Mouse (Mus musculus) heart, embryonic 11.5 days (tissue): ENCODE results near the gene Kdm1b. TPM values are rescaled to one million over a fixed set of nuclear protein-coding genes. Genes with fewer than 3 reads are reported as not detected.

Experiments used
- ATAC-seq: fragments of 200-750 bp; cut with Nextera tagmentation; replicated peaks from 2 replicates; pipeline ENCODE4 v1.8.0; 2017; ENCODE audit warnings: moderate library complexity; ENCODE audit not compliant: insufficient number of reproducible peaks, low FRiP score, low TSS enrichment
- H3K27ac ChIP-seq: fragments of 300-500 bp; sonication (generic); 2 replicates; pipeline ENCODE4 v1.5.1; 2014; ENCODE audit warnings: mild to moderate bottlenecking, low read depth, low read length
- H3K27me3 ChIP-seq: fragments of 300-500 bp; sonication (generic); 2 replicates; pipeline ENCODE4 v1.6.1; 2014; ENCODE audit warnings: mild to moderate bottlenecking, low read length, mixed read lengths; ENCODE audit not compliant: control insufficient read depth, insufficient read depth
- H3K36me3 ChIP-seq: fragments of 300-500 bp; sonication (generic); 2 replicates; pipeline ENCODE4 v1.6.1; 2014; ENCODE audit warnings: mild to moderate bottlenecking, low read length, moderate library complexity, mixed read lengths; ENCODE audit not compliant: control insufficient read depth, insufficient read depth
- H3K4me1 ChIP-seq: fragments of 300-500 bp; sonication (generic); 2 replicates; pipeline ENCODE4 v1.6.1; 2014; ENCODE audit warnings: low read length; ENCODE audit not compliant: control insufficient read depth, insufficient read depth
- H3K4me2 ChIP-seq: fragments of 300-500 bp; sonication (generic); 2 replicates; pipeline ENCODE4 v1.6.1; 2014; ENCODE audit warnings: mild to moderate bottlenecking, moderate library complexity
- H3K4me3 ChIP-seq: fragments of 300-500 bp; sonication (generic); 2 replicates; pipeline ENCODE4 v1.5.1; 2014; ENCODE audit warnings: low read depth, low read length
- H3K9ac ChIP-seq: fragments of 300-500 bp; sonication (generic); 2 replicates; pipeline ENCODE4 v1.6.1; 2014; ENCODE audit warnings: mild to moderate bottlenecking, low read depth, low read length, moderate library complexity
- H3K9me3 ChIP-seq: fragments of 300-500 bp; sonication (generic); replicated peaks from 2 replicates; pipeline ENCODE4 v1.6.1; 2016; ENCODE audit warnings: low read length; ENCODE audit not compliant: control insufficient read depth
- WGBS: fragments of 180-500 bp; shearing (Covaris S2); extraction: QIAGEN DNeasy Blood & Tissue Kit; methylation state at CpG from one replicate; pipeline ENCODE4 v1.1.7; 2014; ENCODE audit not compliant: insufficient replicate concordance; 5-methylcytosine and 5-hydroxymethylcytosine counted together
- polyA plus RNA-seq: library from polyadenylated mRNA; unstranded; fragments of >200 nt; fragmentation: Nextera tagmentation; extraction: Ambion mirVana; gene quantifications from 2 replicates; pipeline ENCODE4 v1.2.1, GENCODE M21; 2014

Kdm1b gene
- polyA plus RNA-seq, 1 experiment from 2014 or later: 6.5 TPM

DNA sequence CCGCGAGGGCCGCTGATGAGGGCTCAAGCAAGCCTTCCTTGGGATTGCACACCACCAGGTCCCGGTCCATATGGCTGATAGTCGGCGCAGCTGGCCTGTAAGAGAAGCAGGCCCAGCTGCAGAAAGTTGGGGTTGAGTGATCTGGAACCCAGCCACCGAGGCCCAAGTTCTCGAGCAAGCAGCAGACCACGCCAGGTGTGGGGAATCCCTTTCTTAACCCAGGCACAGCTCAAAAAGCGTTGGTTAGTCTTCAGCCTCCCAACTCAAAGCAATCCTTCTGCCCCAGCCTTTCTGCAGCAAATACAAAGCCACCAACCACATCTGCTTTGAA is 1.3 kb downstream of the Kdm1b start, which contains the start of gene Tpmt:
Gene Tpmt (minus strand): TSS at position 121 of the 331 bp plus-strand sequence.
- no peaks in the 10 kb centered on the region for H3K9me3 ChIP-seq
- H3K9ac ChIP-seq: peak within 1 kb of the TSS; percentile 85
- 20% methylated on average over 10 of the region's 10 CpGs for WGBS
- H3K27ac ChIP-seq: no peak within 1 kb of the TSS
- H3K4me3 ChIP-seq: peak within 1 kb of the TSS; percentile 90
- peak within 1 kb of the TSS; percentile 100 for H3K4me2 ChIP-seq
- no peaks in the 10 kb centered on the region for H3K36me3 ChIP-seq
- ATAC-seq: no peak
- peaks cover 7% of the 10 kb centered on the region for H3K4me1 ChIP-seq
- no peaks in the 10 kb centered on the region for H3K27me3 ChIP-seq

- H3K9ac ChIP-seq: no peak overlapping the region
- H3K4me1 ChIP-seq: peaks cover 15% of the 10 kb centered on the region
- no peak overlapping the region for H3K4me3 ChIP-seq
- H3K27ac ChIP-seq: no peak overlapping the region
- H3K27me3 ChIP-seq: no peaks in the 10 kb centered on the region
- ATAC-seq: no peak
- no peak overlapping the region for H3K4me2 ChIP-seq
- H3K9me3 ChIP-seq: no peaks in the 10 kb centered on the region
- 82% methylated on average over 4 of the region's 4 CpGs for WGBS
- H3K36me3 ChIP-seq: no peaks in the 10 kb centered on the region
Measured at GRCm38 (mm10) chr13:47047996-47048395, 4.7 kb downstream of the Kdm1b start.

- 38% methylated on average over 4 of the region's 4 CpGs for WGBS
- Histone ChIP-seq H3K27me3 (no peaks in the 10 kb centered on the region), H3K36me3 (no peaks in the 10 kb centered on the region), H3K9ac (no peak overlapping the region), H3K4me1 (peaks cover 8% of the 10 kb centered on the region), H3K4me3 (no peak overlapping the region), H3K27ac (no peak overlapping the region), H3K4me2 (no peak overlapping the region), H3K9me3 (no peaks in the 10 kb centered on the region)
- no peak for ATAC-seq
Measured at GRCm38 (mm10) chr13:47050009-47050408, 6.7 kb downstream of the Kdm1b start.

- peaks cover 8% of the 10 kb centered on the region for H3K4me1 ChIP-seq
- no peak overlapping the region for H3K4me3 ChIP-seq
- no peaks in the 10 kb centered on the region for H3K36me3 ChIP-seq
- no peak overlapping the region for H3K4me2 ChIP-seq
- H3K9ac ChIP-seq: no peak overlapping the region
- no peak overlapping the region for H3K27ac ChIP-seq
- 85% methylated on average over 10 of the region's 10 CpGs for WGBS
- H3K27me3 ChIP-seq: no peaks in the 10 kb centered on the region
- H3K9me3 ChIP-seq: no peaks in the 10 kb centered on the region
- ATAC-seq: no peak
Measured at GRCm38 (mm10) chr13:47053971-47054370, 10.7 kb downstream of the Kdm1b start.

DNA sequence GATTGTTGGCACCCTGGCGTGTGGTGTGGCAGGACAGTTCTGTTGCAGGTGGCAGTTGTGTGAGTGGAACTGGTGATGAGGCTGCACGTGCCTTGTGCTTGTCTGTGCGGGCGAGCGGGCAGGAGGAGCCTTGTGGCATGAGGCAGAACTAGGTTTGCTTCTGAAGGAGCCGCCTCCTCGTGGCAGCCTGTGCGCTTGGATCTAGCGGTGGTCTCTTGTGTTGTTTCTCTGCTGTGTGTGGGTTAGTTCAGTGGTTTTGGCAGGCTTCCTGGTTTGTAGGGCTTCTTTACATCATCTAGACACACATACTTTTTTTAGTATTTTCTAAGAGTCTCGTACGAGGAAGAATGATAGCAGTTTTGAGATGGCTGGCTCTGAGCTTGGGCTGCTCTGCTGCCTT is 12.8 kb downstream of the Kdm1b start:
- Histone ChIP-seq H3K4me1 (no peaks in the 10 kb centered on the region), H3K27ac (no peak overlapping the region), H3K9me3 (no peaks in the 10 kb centered on the region), H3K4me3 (no peak overlapping the region), H3K36me3 (no peaks in the 10 kb centered on the region), H3K9ac (no peak overlapping the region), H3K4me2 (no peak overlapping the region), H3K27me3 (no peaks in the 10 kb centered on the region)
- WGBS: 83% methylated on average over 11 of the region's 11 CpGs
- ATAC-seq: no peak

DNA sequence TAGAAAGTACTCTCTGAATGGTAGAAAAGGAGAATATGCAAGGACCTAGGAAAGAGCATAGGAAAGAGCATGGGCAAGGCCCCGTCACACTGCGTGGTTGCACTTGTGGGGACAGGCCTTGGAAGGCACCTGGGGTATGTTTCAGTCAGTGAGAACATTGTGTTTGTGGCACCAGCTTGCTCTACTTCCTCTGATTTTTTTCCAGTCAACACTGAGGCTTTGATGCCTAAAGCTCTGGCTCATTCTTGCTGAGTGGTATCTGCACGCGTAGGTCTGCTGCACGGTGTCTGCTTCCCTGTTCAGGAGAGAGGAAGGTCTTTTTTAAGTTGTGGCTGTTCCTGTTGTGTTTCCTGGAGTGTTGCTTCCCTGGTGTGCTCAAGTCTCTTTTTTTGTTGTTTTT is 13.5 kb downstream of the Kdm1b start:
- no peak for ATAC-seq
- Histone ChIP-seq H3K4me1 (no peaks in the 10 kb centered on the region), H3K9ac (no peak overlapping the region), H3K4me3 (no peak overlapping the region), H3K9me3 (no peaks in the 10 kb centered on the region), H3K27me3 (no peaks in the 10 kb centered on the region), H3K36me3 (no peaks in the 10 kb centered on the region), H3K27ac (no peak overlapping the region), H3K4me2 (no peak overlapping the region)
- WGBS: 84% methylated on average over 5 of the region's 5 CpGs

DNA sequence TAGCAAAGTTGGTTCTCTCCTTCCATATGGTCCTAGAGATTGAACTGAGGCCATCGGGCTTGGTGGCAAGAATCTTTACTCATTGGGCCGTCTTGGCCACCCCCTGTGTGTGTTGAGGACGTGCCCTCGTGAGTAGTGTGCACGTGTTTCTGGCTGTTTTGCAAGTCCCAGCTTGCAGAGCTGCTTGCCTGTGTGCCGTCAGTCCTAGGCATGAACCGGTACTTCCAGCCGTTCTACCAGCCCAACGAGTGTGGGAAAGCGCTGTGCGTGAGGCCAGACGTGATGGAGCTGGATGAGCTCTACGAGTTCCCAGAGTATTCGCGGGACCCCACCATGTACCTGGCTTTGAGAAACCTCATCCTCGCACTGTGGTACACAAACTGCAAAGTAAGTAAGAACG is 19.5 kb downstream of the Kdm1b start:
- Histone ChIP-seq H3K36me3 (no peaks in the 10 kb centered on the region), H3K27me3 (no peaks in the 10 kb centered on the region), H3K4me1 (no peaks in the 10 kb centered on the region), H3K9ac (no peak overlapping the region), H3K9me3 (no peaks in the 10 kb centered on the region), H3K27ac (no peak overlapping the region), H3K4me3 (no peak overlapping the region), H3K4me2 (no peak overlapping the region)
- WGBS: 92% methylated on average over 17 of the region's 17 CpGs
- no peak for ATAC-seq

DNA sequence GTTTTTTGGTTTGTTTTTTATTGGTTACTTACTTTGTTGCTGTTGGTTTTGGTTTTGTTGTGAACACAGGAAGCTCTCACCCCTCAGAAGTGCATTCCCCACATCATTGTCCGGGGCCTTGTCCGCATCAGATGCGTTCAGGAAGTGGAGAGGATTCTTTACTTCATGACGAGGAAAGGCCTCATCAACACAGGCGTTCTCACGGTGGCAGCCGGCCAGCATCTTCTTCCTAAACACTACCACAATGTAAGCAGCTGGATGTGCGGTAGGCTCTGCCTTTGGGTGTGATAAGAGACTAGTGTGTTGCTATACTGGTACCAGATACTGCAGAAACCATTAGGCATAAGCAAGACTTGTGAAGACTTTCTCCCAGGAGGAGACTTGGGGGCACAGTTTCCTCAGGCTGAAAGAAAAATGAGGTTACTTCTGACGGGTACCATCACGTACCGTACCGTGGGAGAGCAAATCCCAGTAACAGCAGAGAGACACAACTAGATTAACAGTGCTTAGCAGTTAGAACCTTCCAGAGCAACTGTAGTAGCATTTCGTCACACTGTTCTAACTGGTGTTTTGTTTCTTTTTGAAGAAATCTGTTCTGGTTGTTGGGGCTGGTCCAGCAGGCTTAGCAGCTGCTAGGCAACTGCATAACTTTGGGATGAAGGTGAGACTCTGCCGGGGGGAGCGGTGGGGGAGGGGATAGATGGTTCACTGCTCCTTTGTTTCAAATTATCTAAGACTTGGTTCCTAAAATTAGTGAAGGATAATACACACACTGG is 20.9 kb downstream of the Kdm1b start:
- H3K9ac ChIP-seq: no peak overlapping the region
- no peak overlapping the region for H3K4me3 ChIP-seq
- H3K9me3 ChIP-seq: no peaks in the 10 kb centered on the region
- WGBS: 81% methylated on average over 15 of the region's 15 CpGs
- H3K27ac ChIP-seq: no peak overlapping the region
- no peak overlapping the region for H3K4me2 ChIP-seq
- no peak for ATAC-seq
- H3K4me1 ChIP-seq: no peaks in the 10 kb centered on the region
- no peaks in the 10 kb centered on the region for H3K27me3 ChIP-seq
- no peaks in the 10 kb centered on the region for H3K36me3 ChIP-seq

DNA sequence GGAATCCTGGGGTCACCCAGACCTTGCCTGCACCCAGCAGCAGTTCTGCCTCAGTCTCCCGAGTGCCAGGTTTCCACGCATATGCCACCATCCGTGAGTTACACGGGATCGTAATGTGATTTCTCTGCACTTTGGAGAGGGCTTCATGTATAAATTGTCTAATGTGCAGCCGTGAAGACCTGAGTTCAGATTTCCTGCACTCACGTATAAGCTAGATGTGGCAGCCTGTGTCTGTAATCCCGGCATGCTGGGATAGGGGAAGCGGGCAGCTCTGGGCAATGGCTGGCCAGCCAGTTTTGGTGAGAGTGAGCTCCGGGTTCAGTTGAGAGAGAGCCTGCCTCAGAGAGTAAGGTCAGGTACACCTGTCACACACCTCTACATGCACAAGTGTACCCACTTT is 23.2 kb downstream of the Kdm1b start:
- Histone ChIP-seq H3K9ac (no peak overlapping the region), H3K27me3 (no peaks in the 10 kb centered on the region), H3K9me3 (no peaks in the 10 kb centered on the region), H3K36me3 (no peaks in the 10 kb centered on the region), H3K4me3 (no peak overlapping the region), H3K4me2 (no peak overlapping the region), H3K27ac (no peak overlapping the region), H3K4me1 (no peaks in the 10 kb centered on the region)
- no peak for ATAC-seq
- 93% methylated on average over 10 of the region's 10 CpGs for WGBS
